Mouse (Mus musculus): Measurements from ENCODE around the gene Kap.
A peak's percentile ranks its signal among the peaks of the same experiment; 100 is the strongest.
"Not testable (repeated sequence)": the region's sequence is repeated elsewhere in the genome, so short reads cannot be mapped to it uniquely, and the experiment has no call there.

Gene Kap

GRCm38 (mm10) chr6:133853526-133853925, at the start of gene Kap:
Kap (minus strand) TSS chr6:133853762.
- DNase-seq (ENCODE audit: low read depth) = no peak

DNA sequence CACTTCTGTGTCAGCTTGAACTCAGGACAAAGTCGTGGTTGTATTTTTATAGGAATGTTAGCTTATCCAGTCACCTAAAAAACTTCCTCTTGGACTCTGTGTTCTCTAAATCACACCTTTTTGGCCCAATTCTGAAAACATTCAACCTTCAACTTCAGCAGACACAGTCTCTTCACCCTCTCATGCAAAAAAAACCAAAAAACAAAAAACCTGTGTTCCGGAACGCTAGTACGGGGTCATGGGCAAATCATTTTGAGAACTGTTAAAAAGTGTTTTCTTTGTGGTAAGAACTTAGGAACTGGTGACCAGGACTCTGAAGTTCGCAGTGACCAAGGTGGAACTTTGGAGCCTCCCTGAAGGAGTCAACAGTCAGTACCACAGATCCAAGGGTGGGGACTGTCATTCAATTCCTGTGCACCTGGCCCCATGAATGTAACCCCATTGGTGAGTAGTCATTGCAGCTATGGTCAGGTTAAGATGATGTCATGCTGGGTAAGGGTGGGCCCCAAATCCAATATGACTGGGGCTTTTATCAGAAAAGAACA, 32.4 kb upstream of the Kap start:
- DNase-seq (ENCODE audit: low read depth) = no peak

DNA sequence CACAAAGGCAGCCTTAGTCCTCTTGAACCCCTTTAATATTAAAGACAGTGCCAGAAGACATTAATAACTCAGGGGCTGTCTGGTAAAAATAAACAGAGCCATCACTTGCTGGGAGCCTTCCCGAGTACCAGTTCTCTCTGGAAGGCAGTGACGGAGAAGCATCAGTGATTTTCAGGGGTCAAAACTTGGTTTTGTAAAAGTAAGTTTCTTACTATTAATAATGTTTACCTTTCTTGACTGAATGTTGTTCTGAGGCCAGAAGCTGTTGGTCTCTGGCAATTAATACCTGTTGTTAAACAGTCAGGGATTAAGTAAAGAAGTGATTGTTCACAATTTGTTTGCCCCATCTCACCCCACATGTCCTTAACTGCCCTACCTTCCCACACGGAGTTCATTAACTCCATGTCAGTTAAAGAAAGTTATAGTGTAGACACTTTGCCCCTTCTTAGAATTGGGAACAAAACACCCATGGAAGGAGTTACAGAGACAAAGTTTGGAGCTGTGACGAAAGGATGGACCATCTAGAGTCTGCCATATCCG, 30.0 kb upstream of the Kap start:
- no peak for DNase-seq (ENCODE audit: low read depth)

DNA sequence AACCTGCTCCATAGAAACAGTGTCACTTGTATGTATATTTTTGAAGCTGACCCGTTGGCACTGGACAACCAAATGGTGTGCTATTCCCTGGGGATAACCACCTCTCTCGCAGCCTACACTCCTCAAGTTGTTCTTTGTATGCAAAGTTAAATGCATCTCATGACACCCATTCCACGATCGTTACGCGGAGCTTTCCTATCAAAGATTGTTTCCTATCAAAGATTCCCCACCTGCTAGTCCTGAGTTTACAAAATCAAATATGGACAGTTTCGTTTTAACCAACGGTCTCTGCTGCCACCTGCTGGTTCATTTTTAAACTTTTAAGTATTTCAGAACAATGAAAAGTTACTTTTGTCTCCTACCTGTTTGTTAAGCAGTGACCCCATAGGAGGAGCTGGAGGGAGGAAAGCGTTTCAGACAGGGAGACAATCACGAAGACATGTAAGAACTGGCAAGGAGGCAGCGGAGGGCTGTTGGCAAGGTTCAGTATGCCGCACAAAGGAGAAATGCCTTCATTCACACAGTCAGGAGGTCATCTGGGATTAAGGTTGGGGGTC, 22.4 kb upstream of the Kap start:
- DNase-seq (ENCODE audit: low read depth) = peak; percentile 11

GRCm38 (mm10) chr6:133872667-133873066, 19.1 kb upstream of the Kap start:
- DNase-seq (ENCODE audit: low read depth) = no peak

DNA sequence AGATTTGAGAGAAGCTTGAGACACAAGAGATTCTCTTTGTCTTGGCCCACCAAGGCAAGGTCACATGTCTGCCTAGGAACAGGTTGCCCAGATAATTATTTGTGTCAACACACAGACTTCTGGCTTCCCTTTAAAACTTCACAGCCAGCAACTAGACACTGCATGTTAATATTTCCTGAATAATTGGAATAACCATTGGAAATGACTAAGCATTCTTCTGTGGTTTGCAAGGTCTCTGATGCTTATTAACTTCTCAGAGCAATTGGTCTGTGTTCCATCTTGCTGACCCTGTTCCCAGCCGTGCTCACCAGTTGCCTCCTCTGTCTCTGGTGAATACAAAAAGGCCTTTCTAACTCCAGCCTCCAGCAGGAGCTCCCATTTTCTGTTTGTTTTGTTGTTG, 17.6 kb upstream of the Kap start:
- no peak for DNase-seq (ENCODE audit: low read depth)

- DNase-seq (ENCODE audit: low read depth) = no peak
Measured at GRCm38 (mm10) chr6:133868381-133868780, 14.8 kb upstream of the Kap start.

DNA sequence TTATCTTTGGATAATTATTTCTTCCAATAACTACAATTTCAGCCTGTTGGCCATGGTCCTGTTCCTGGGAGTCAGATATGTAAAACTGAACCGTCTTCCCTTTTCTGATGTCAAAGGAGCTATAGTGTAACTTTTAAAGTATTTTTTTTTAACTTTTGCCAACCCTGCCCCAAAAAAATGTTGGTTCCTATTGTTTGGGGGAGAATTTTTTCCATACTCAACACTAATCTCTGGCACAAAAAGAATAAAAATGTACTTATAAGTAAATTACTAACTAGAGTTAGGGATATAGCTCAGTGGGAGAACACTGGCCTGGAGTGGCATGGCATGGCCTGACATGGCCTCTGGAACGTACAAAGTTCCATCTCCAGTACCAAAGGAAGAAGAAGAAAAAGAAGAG, 2.3 kb upstream of the Kap start:
- no peak for DNase-seq (ENCODE audit: low read depth)

- no peak for DNase-seq (ENCODE audit: low read depth)
Measured at GRCm38 (mm10) chr6:133849359-133849758, 4.2 kb downstream of the Kap start.

DNA sequence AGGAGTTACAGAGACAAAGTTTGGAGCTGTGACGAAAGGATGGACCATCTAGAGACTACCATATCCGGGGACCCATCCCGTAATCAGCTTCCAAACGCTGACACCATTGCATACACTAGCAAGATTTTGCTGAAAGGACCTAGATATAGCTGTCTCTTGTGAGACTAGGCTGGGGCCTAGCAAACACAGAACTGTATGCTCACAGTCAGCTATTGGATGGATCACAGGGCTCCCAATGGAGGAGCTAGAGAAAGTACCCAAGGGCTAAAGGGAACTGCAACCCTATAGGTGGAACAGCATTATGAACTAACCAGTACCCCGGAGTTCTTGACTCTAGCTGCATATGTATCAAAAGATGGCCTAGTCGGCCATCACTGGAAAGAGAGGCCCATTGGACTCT, 4.7 kb downstream of the Kap start:
- DNase-seq (ENCODE audit: low read depth) = not testable (repeated sequence)

GRCm38 (mm10) chr6:133838296-133838995, 15.1 kb downstream of the Kap start:
- DNase-seq (ENCODE audit: low read depth) = not testable (repeated sequence)

GRCm38 (mm10) chr6:133812342-133812741, 41.2 kb downstream of the Kap start:
- DNase-seq (ENCODE audit: low read depth) = no peak
